Comparison of ENCODE assay signal across 7 mouse cellular contexts in the genomic region with DNA sequence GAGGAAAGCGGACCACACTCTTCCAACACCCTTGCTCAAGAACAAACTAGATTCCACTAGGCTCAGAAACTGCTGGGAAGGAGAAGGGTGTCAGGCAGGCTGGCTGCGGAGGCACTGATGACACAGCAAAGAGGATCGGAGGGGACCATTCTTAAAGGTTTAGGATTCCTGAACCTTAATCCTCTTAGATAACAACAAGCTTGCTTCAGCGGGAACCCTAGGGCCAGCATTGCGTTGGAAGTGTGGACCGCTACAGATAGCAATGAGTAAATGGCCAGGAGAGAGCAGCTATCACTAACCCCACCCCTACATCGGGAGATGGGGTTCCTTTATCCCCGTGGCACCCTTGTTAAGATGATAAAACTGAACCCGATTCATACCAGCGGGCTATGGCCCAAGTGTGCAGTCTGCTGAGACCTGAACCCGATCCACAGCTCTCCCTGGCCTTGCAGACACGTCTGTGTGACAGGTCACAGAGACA. TPM values are rescaled to one million over a fixed set of nuclear protein-coding genes. Genes with fewer than 3 reads are reported as not detected.
A peak's percentile ranks its signal among the peaks of the same experiment; 100 is the strongest.
DNase-seq lines count a peak whose midpoint lies in the region; ATAC-seq and TF ChIP-seq lines count a peak whose summit lies in the region.

No protein-coding gene starts in this region.

- no peak for TF ChIP-seq CTCF in liver, embryonic 14.5 days (IDR thresholded peaks at IDR 0.05; ENCODE audit: low read depth)

- H3K9me3 ChIP-seq in forebrain, embryonic 13.5 days (replicated peaks) = no peaks in the 10 kb centered on the region
- no peaks in the 10 kb centered on the region for H3K9me3 ChIP-seq in liver, embryonic 14.5 days (ENCODE audit: control insufficient read depth, low read length)
- no peaks in the 10 kb centered on the region for H3K9me3 ChIP-seq in stomach, embryonic 16.5 days (replicated peaks; ENCODE audit: control insufficient read depth, low read length)

- H3K4me2 ChIP-seq in forebrain, embryonic 13.5 days = peak overlapping the region; percentile 63
- H3K4me2 ChIP-seq in liver, embryonic 14.5 days (ENCODE audit: low read depth) = peak overlapping the region; percentile 89
- H3K4me2 ChIP-seq in stomach, embryonic 16.5 days (ENCODE audit: low read depth, low read length) = peak overlapping the region; percentile 59

- peak overlapping the region; percentile 50 for H3K9ac ChIP-seq in forebrain, embryonic 13.5 days
- H3K9ac ChIP-seq in liver, embryonic 14.5 days (replicated peaks) = peak overlapping the region; percentile 71
- peak overlapping the region; percentile 63 for H3K9ac ChIP-seq in stomach, embryonic 16.5 days (ENCODE audit: low read length)

- H3K27me3 ChIP-seq in forebrain, embryonic 13.5 days = 0 out of 2 replicates have a peak, but pooled peaks cover 5% of the 10 kb centered on the region
- H3K27me3 ChIP-seq in liver, embryonic 14.5 days (ENCODE audit: control insufficient read depth, insufficient read depth, low read length) = no peaks in the 10 kb centered on the region
- H3K27me3 ChIP-seq in stomach, embryonic 16.5 days (ENCODE audit: control insufficient read depth, insufficient read depth, low read length) = no peaks in the 10 kb centered on the region

- H3K4me1 ChIP-seq in forebrain, embryonic 13.5 days = peaks cover 7% of the 10 kb centered on the region; the same call in 1 of the 2 replicates
- peaks cover 17 to 27% of the 10 kb centered on the region in 2 experiments for H3K4me1 ChIP-seq in liver, embryonic 14.5 days (replicated peaks; ENCODE audit: control insufficient read depth in 2 of 2, insufficient read depth in 2 of 2, low read length in 1 of 2)
- peaks cover 6% of the 10 kb centered on the region for H3K4me1 ChIP-seq in stomach, embryonic 16.5 days (ENCODE audit: control insufficient read depth, insufficient read depth, low read length)

- ATAC-seq in forebrain, embryonic 13.5 days = peak; percentile 9; the same call in 1 of the 2 replicates
- ATAC-seq in liver, embryonic 14.5 days (ENCODE audit: insufficient read depth) = peak; percentile 95
- peak; percentile 54 for ATAC-seq in stomach, embryonic 16.5 days (ENCODE audit: insufficient read depth, low FRiP score)
- ATAC-seq in inflammation-experienced regulatory T-cells, adult 6 months = no peak

- H3K4me3 ChIP-seq in forebrain, embryonic 13.5 days = peak overlapping the region; percentile 36
- peak overlapping the region; percentile 47 to 87 for H3K4me3 ChIP-seq in liver, embryonic 14.5 days (ENCODE audit: insufficient read depth in 1 of 2, low read depth in 2 of 2, low read length in 2 of 2)
- H3K4me3 ChIP-seq in stomach, embryonic 16.5 days (replicated peaks; ENCODE audit: low read length) = peak overlapping the region; percentile 42

- peak; percentile 94 for TF ChIP-seq EP300 in liver, embryonic 14.5 days (IDR thresholded peaks at IDR 0.05; ENCODE audit: low read depth)

- WGBS in forebrain, embryonic 13.5 days = 9% methylated on average over 12 of the region's 12 CpGs
- 4% methylated on average over 12 of the region's 12 CpGs for WGBS in liver, embryonic 14.5 days (ENCODE audit: insufficient replicate concordance)
- WGBS in stomach, embryonic 16.5 days = 23% methylated on average over 12 of the region's 12 CpGs

- no peaks in the 10 kb centered on the region for H3K36me3 ChIP-seq in forebrain, embryonic 13.5 days (ENCODE audit: poor library complexity, severe bottlenecking)
- H3K36me3 ChIP-seq in liver, embryonic 14.5 days (replicated peaks; ENCODE audit: control insufficient read depth, insufficient read depth, low read depth) = no peaks in the 10 kb centered on the region
- H3K36me3 ChIP-seq in stomach, embryonic 16.5 days (ENCODE audit: control insufficient read depth, insufficient read depth, low read length) = no peaks in the 10 kb centered on the region

- intact Hi-C loops in left cerebral cortex, postnatal 14 days (cut with DNase I) = loop anchor here (2.0 to 5.0 kb wide), 2 partner anchors 34 to 86 kb away; partner anchors contain the start of gene Acsl5

- peak; percentile 58 for DNase-seq in spleen, adult 12 weeks (ENCODE audit: low spot score)
- no peak for DNase-seq in spleen, adult 18-20 months
- DNase-seq in liver, embryonic 14.5 days (ENCODE audit: low read depth in 3 of 3, low spot score in 3 of 3) = peak; percentile 89 to 90 (median 90)
- no peak for DNase-seq in left cerebral cortex, postnatal 14 days (ENCODE audit: low spot score in 2 of 2)

- no peak overlapping the region for H3K27ac ChIP-seq in forebrain, embryonic 13.5 days
- peak overlapping the region; percentile 96 for H3K27ac ChIP-seq in liver, embryonic 14.5 days
- H3K27ac ChIP-seq in stomach, embryonic 16.5 days (ENCODE audit: low read length) = peak overlapping the region; percentile 68

RNA-seq across cellular contexts. Expression of gene Gucy2g, which starts 22.3 kb away (rescaled TPM):
- polyA plus RNA-seq in forebrain, embryonic 13.5 days (2015; fragmentation: Nextera tagmentation; extraction: Ambion mirVana) = not detected in 2 replicates
- 0.01 and 0.03 TPM in 2 replicates for polyA plus RNA-seq in liver, embryonic 14.5 days (2012; rRNA removed)
- polyA plus RNA-seq in liver, embryonic 14.5 days (2014; fragmentation: Nextera tagmentation; extraction: Ambion mirVana) = not detected in 2 replicates
- 0.05 and 0.11 TPM in 2 replicates for polyA plus RNA-seq in stomach, embryonic 16.5 days (2015; fragmentation: Nextera tagmentation; extraction: Ambion mirVana)
- 1 to 10 TPM; 1.5 to 2.5 TPM for total RNA-seq in left cerebral cortex, postnatal 14 days (2021)
- under 1 TPM; 0.18 to 0.56 (median 0.46) TPM for polyA plus RNA-seq in inflammation-experienced regulatory T-cells, adult 6 months (2017; shearing (Covaris generic))

RNA-seq across cellular contexts. Expression of gene Acsl5, which starts 33.0 kb away (rescaled TPM):
- polyA plus RNA-seq in forebrain, embryonic 13.5 days (2015; fragmentation: Nextera tagmentation; extraction: Ambion mirVana) = 9.4 and 10.9 TPM in 2 replicates
- 35.2 and 50.3 TPM in 2 replicates for polyA plus RNA-seq in liver, embryonic 14.5 days (2012; rRNA removed)
- 117 and 126 TPM in 2 replicates for polyA plus RNA-seq in liver, embryonic 14.5 days (2014; fragmentation: Nextera tagmentation; extraction: Ambion mirVana)
- 145 and 151 TPM in 2 replicates for polyA plus RNA-seq in stomach, embryonic 16.5 days (2015; fragmentation: Nextera tagmentation; extraction: Ambion mirVana)
- total RNA-seq in left cerebral cortex, postnatal 14 days (2021) = 10 to 100 TPM; 38.1 to 38.7 TPM
- polyA plus RNA-seq in inflammation-experienced regulatory T-cells, adult 6 months (2017; shearing (Covaris generic)) = 100 to 1,000 TPM in 1 of 3 experiments, 10 to 100 TPM in 2; 48.2 to 133 (median 87.2) TPM

RNA-seq across cellular contexts. Expression of gene Tectb, which starts 38.2 kb away (rescaled TPM):
- polyA plus RNA-seq in forebrain, embryonic 13.5 days (2015; fragmentation: Nextera tagmentation; extraction: Ambion mirVana) = 0.13 TPM in 1 of 2 replicates, not detected in the other
- 0.01 and 0.08 TPM in 2 replicates for polyA plus RNA-seq in liver, embryonic 14.5 days (2012; rRNA removed)
- polyA plus RNA-seq in liver, embryonic 14.5 days (2014; fragmentation: Nextera tagmentation; extraction: Ambion mirVana) = 0.23 TPM in 1 of 2 replicates, not detected in the other
- 0.13 and 0.14 TPM in 2 replicates for polyA plus RNA-seq in stomach, embryonic 16.5 days (2015; fragmentation: Nextera tagmentation; extraction: Ambion mirVana)
- under 1 TPM in 1 of 2 experiments, not detected in 1; 0.15 TPM for total RNA-seq in left cerebral cortex, postnatal 14 days (2021)
- polyA plus RNA-seq in inflammation-experienced regulatory T-cells, adult 6 months (2017; shearing (Covaris generic)) = not detected

Comparison
In these comparisons a context has a peak if more than half of its experiments do, and no peak if none do; other contexts are left out.
1. DNase-seq: peak in spleen, adult 12 weeks (single experiment) and liver, embryonic 14.5 days (3 of 3); none in spleen, adult 18-20 months (0 of 2) and left cerebral cortex, postnatal 14 days (0 of 2).
2. Peak in every context shown above with its lines, with median percentiles within 50 percentile points of each other: H3K4me2 ChIP-seq, H3K4me3 ChIP-seq and H3K9ac ChIP-seq.